Mouse (Mus musculus) right cerebral cortex, postnatal 36 days (tissue): Measurements from ENCODE around the gene Macc1.
"Not testable (repeated sequence)": the region's sequence is repeated elsewhere in the genome, so short reads cannot be mapped to it uniquely, and the experiment has no call there.

ENCODE experiments used
- DNase-seq, 2 experiments: peaks; one replicate each; pipeline ENCODE4 v3.0.0; 2022; ENCODE audit warnings: low spot score in 2 of 2, mixed read lengths in 1 of 2

Gene Macc1

GRCm38 (mm10) chr12:119313970-119314369 lies at the start of gene Macc1:
Gene Macc1, plus strand, starts transcription at chr12:119314270.
- no peak for DNase-seq

GRCm38 (mm10) chr12:119264506-119264905 lies 49.6 kb upstream of the Macc1 start:
- no peak for DNase-seq

GRCm38 (mm10) chr12:119268723-119269122 lies 45.3 kb upstream of the Macc1 start:
- DNase-seq = no peak

DNA sequence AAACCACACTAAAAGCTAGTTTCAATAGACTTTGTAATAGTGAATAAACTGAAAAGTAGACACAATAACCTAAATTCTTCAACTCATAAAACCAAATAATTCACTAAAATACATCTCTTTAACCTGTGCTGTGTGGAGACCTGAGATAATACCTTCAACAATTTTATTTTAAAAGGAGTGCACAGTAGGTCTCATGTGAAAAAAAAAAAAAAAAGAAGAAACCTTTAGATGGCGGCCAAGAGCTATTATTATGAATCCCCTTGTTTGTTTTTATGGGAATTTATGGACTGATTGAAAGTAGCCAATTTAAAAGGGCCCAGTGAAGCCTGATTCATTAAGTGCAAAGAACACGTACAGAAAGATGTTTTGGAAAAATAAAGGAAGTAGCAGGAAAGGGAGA lies 44.0 kb upstream of the Macc1 start:
- no peak for DNase-seq

DNA sequence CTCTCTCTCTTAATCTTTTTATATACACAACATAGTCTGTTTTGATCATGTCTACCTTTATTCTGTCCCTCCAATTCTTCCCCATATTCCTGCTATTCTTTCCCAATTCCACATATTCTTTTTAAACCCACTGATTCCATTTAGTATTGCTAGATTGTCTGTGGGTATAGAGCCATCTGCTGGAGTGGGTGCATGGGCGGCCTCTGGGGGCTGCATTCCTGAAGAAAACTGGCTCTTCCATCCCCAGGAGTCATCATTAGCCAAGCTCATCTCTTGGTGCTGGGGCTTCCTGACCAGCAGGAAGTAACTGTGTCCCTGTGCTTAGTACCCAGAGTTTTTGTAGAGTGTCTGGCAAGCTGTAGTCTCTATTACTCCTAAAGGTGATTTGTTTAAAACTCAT lies 42.1 kb upstream of the Macc1 start:
- no peak for DNase-seq

- no peak for DNase-seq
Observed at GRCm38 (mm10) chr12:119273605-119274004, 40.5 kb upstream of the Macc1 start.

GRCm38 (mm10) chr12:119276282-119276681 lies 37.8 kb upstream of the Macc1 start:
- DNase-seq = no peak

DNA sequence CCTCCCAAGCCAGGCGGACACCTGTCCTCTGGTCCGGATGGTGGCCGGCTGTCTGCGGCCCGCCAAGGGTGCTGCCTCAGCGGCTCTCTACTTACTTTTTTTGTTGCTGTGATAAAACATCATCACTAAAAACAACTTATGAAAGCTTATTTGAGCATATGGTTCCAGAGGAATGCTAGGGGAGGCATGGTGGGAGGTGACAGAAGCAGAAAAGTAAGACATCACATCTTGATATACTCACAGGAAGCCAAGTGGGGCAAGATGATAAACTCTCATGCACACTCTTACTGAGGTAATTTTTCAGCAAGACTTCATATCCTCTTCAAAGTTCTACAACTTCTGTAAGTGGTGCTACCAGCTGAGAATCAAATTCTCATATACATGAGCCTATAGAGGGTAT lies 22.5 kb upstream of the Macc1 start:
- peak in 1 of 2 experiments; percentile 17 for DNase-seq

- DNase-seq = no peak
Observed at GRCm38 (mm10) chr12:119303618-119304017, 10.5 kb upstream of the Macc1 start.

- DNase-seq = no peak
Observed at GRCm38 (mm10) chr12:119313014-119313763, 881 bp upstream of the Macc1 start.

- no peak for DNase-seq
Observed at GRCm38 (mm10) chr12:119318799-119319198, 4.7 kb downstream of the Macc1 start.

DNA sequence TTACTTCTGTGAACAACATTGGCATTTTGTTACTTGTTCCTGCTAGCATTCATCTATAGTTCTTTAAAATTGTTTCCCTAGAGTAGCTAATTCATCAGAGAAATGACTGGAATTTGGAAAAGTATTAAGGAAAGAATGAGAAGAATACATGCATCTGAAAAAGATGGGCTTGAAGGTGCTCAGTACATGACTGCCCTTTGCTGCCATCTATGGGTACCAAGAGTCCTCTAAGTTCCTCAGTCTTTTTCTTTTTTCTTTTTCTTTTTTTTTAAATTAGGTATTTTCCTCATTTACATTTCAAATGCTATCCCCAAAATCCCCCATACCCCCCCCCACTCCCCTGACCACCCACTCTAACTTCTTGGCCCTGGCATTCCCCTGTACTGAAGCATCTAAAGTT lies 11.3 kb downstream of the Macc1 start:
- no peak for DNase-seq

- no peak for DNase-seq
Observed at GRCm38 (mm10) chr12:119330644-119331043, 16.6 kb downstream of the Macc1 start.

GRCm38 (mm10) chr12:119333376-119333775 lies 19.3 kb downstream of the Macc1 start:
- no peak for DNase-seq

DNA sequence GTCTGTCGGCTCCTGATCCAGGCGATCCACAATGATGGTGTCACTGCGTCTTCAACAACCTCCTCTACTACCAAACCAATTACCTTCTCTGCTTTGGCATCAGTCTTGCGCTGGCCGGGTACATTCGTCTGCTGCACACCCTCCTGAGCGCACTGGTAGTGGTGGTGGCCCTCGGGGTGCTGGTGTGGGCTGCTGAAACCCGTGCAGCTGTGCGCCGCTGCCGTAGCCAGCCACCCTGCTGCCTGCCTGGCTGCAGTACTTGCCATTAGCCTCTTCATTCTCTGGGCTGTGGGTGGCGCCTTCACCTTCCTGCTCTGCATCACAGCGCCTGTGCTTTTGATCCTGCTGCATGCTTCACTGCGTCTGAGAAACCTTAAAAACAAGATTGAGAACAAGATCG lies 38.5 kb downstream of the Macc1 start:
- not testable (repeated sequence) for DNase-seq

DNA sequence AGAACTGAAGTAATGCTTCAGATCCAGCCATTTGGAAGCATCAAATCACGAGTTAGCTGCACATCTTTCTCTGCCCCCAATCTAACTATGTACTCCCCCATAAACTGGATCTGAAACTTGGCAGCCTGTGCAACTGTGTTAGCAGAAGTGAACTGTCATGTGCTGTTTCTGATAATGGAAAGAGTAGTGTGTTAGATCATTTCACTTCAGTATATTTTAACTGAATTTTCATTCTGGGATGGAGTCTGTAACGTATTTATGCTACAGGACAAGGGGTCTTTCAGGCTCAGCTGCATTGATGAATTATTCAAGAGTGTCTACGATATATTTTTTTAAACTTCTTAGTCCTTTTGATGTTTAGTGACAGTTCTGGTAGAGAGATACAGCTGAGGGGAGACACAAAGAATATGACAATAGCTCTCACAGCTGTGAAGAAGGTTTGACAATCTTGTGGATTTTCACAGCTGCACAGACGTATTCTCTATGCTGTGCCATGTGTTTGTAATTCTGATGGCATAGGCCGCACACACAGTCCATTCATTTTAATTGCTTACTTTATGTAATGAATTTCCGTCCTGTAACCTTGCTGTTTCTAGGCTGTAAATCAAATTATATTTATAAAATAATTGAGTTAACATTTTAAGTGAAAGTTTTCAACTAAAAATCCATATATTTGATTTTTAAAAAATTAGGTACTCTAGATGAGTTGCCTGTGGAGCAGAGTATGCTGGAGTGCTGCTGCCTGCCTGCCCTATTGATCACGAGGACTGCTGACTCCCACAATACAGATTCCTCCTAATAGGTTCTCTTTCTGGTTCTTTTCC lies 43.6 kb downstream of the Macc1 start:
- peak; percentile 3 to 36 for DNase-seq

DNA sequence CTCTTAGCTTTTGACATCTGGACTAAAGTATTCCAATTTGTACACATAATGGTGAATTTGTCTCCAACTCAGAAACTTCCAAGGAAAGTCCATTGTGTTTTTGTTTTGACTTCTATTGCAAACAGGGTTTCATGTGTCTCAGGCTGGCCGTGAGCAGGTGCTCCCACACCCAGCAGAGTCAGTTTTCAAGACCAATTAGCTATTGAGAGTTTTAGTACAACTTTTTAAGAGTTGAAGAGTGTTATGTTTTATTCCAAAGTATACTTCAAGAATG lies 44.1 kb downstream of the Macc1 start:
- no peak for DNase-seq

DNA sequence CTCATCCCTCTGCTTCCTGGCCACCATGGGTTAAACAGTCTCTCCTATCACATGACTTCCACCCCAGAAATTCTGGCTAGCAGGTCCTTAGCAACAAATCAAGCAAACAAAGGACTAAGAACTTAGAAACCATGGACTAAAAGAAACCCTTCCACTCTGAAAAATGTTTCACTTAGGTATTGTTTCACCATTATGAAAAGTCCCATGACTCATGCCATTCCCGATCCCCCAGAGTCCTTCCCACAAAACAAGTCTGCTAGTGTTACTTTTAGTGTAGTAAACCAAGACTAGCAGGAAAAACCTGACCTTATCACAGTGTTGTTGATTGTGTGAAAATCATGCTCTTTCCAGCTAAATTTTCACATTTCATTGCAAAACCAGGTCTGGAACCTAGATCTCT lies 51.0 kb downstream of the Macc1 start:
- DNase-seq = no peak

GRCm38 (mm10) chr12:119369832-119370231 lies 55.8 kb downstream of the Macc1 start:
- no peak for DNase-seq

GRCm38 (mm10) chr12:119372359-119372758 lies 58.3 kb downstream of the Macc1 start:
- no peak for DNase-seq

- no peak for DNase-seq
Observed at GRCm38 (mm10) chr12:119376879-119377278, 62.8 kb downstream of the Macc1 start.

- DNase-seq = no peak
Observed at GRCm38 (mm10) chr12:119381839-119382238, 67.8 kb downstream of the Macc1 start.

GRCm38 (mm10) chr12:119386243-119386642 lies 72.2 kb downstream of the Macc1 start:
- DNase-seq = no peak
